Comparison of ENCODE assay signal across 7 mouse cellular contexts in the genomic region with DNA sequence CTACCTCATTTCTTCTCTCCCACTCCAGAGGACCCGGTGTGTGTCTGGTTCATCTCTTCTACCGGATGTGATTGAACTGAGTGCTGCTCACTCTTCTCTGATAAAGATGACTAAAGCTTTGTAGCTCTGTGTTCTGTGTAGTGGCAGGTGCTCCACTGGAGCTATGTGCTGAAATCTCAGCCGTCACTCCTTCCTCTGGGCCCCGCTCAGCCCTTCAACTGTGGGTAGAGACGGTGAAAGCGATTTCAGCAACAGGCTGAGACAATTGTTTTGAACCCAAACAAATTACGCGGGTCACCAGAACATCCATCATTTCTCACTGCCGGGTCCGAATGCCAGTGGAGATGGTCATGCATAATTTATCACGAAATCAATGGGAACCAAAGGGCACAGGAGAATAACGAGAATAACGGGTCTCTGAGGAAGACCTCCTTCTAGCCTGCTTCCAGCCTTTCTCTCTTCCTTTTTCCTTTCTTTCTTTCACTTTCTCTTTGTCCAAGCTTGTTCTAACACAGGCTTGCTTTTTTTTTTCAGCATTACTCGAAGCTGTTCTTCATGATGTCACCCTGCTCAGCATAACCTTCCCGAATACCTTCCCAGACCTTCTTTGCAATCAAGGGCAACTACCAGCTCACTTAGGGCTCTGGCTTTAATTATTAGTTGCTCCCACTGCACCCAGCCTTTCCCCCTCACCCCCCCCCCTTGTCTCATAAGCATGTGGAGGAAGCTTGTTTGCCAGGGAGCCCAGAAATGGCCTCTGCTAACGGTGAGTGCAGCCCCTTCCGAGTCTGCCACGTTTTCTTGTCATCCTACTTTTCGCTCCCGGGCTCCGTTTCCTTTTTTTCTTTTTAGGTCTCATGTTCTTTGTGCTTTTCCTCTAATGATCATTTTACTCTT. TPM values are rescaled to one million over a fixed set of nuclear protein-coding genes. Genes with fewer than 3 reads are reported as not detected.
DNase-seq lines count a peak whose midpoint lies in the region; ATAC-seq and TF ChIP-seq lines count a peak whose summit lies in the region.

No protein-coding gene starts in this region.

- 61% methylated on average over 21 of the region's 21 CpGs for WGBS in spleen, adult 2 months
- WGBS in embryonic facial prominence, embryonic 15.5 days, result 48% methylated on average over 21 of the region's 21 CpGs
- 26% methylated on average over 21 of the region's 21 CpGs for WGBS in hindbrain, postnatal 0 days
- WGBS in stomach, embryonic 16.5 days, result 64% methylated on average over 21 of the region's 21 CpGs

- no peak for TF ChIP-seq POLR2A in spleen, adult 2 months (IDR thresholded peaks at IDR 0.05; ENCODE audit: low read depth, low read length)

- H3K9me3 ChIP-seq in embryonic facial prominence, embryonic 15.5 days (replicated peaks), result no peaks in the 10 kb centered on the region
- H3K9me3 ChIP-seq in hindbrain, postnatal 0 days (ENCODE audit: low read length), result no peaks in the 10 kb centered on the region
- H3K9me3 ChIP-seq in stomach, embryonic 16.5 days (replicated peaks; ENCODE audit: control insufficient read depth, low read length), result no peaks in the 10 kb centered on the region

- H3K36me3 ChIP-seq in spleen, adult 2 months (ENCODE audit: control insufficient read depth, insufficient read depth, low read length), result no peaks in the 10 kb centered on the region
- no peaks in the 10 kb centered on the region for H3K36me3 ChIP-seq in embryonic facial prominence, embryonic 15.5 days
- H3K36me3 ChIP-seq in hindbrain, postnatal 0 days (ENCODE audit: insufficient read depth, low read length), result no peaks in the 10 kb centered on the region
- no peaks in the 10 kb centered on the region for H3K36me3 ChIP-seq in stomach, embryonic 16.5 days (ENCODE audit: control insufficient read depth, insufficient read depth, low read length)

- TF ChIP-seq CTCF in spleen, adult 2 months (IDR thresholded peaks at IDR 0.05; ENCODE audit: extremely low read depth, insufficient read depth, insufficient read length, insufficient replicate concordance), result no peak
- no peak for TF ChIP-seq CTCF in hindbrain, postnatal 0 days (IDR thresholded peaks at IDR 0.05; ENCODE audit: low read depth)

- H3K27me3 ChIP-seq in spleen, adult 2 months (ENCODE audit: control insufficient read depth, insufficient read depth, low read length), result no peaks in the 10 kb centered on the region
- H3K27me3 ChIP-seq in embryonic facial prominence, embryonic 15.5 days, result no peaks in the 10 kb centered on the region
- no peaks in the 10 kb centered on the region for H3K27me3 ChIP-seq in hindbrain, postnatal 0 days (ENCODE audit: insufficient read depth, low read length)
- H3K27me3 ChIP-seq in stomach, embryonic 16.5 days (ENCODE audit: control insufficient read depth, insufficient read depth, low read length), result no peaks in the 10 kb centered on the region

- DNase-seq in spleen, adult 2 months (ENCODE audit: low read depth in 1 of 2, low spot score in 2 of 2), result no peak
- no peak for DNase-seq in spleen, postnatal 4 days (ENCODE audit: low spot score in 2 of 2)
- DNase-seq in hindbrain, postnatal 0 days (ENCODE audit: low spot score), result peak; percentile 22
- DNase-seq in cerebellum, adult 9-10 months, result no peak
- no peak for DNase-seq in yolk sac, embryonic 10.5 days (ENCODE audit: low spot score)

- no peaks in the 10 kb centered on the region for H3K4me1 ChIP-seq in spleen, adult 2 months (ENCODE audit: control insufficient read depth, insufficient read depth, insufficient read length)
- peaks cover 27% of the 10 kb centered on the region for H3K4me1 ChIP-seq in embryonic facial prominence, embryonic 15.5 days
- H3K4me1 ChIP-seq in hindbrain, postnatal 0 days (ENCODE audit: insufficient read depth, low read length), result peaks cover 12% of the 10 kb centered on the region; the same call in 1 of the 2 replicates
- peaks cover 12% of the 10 kb centered on the region; the same call in 1 of the 2 replicates for H3K4me1 ChIP-seq in stomach, embryonic 16.5 days (ENCODE audit: control insufficient read depth, insufficient read depth, low read length)

- H3K27ac ChIP-seq in spleen, adult 2 months (ENCODE audit: insufficient read depth, low read length), result no peak overlapping the region
- H3K27ac ChIP-seq in embryonic facial prominence, embryonic 15.5 days (replicated peaks), result no peak overlapping the region
- no peak overlapping the region for H3K27ac ChIP-seq in hindbrain, postnatal 0 days
- H3K27ac ChIP-seq in stomach, embryonic 16.5 days (ENCODE audit: low read length), result no peak overlapping the region

- no peak for ATAC-seq in embryonic facial prominence, embryonic 15.5 days (ENCODE audit: insufficient number of reproducible peaks, low FRiP score, low TSS enrichment, low read depth)
- no peak for ATAC-seq in hindbrain, postnatal 0 days
- no peak for ATAC-seq in stomach, embryonic 16.5 days (ENCODE audit: insufficient read depth, low FRiP score)

- H3K4me3 ChIP-seq in spleen, adult 2 months (ENCODE audit: extremely low read depth, insufficient read depth, insufficient read length), result peak overlapping the region; percentile 16; the same call in 1 of the 2 replicates
- H3K4me3 ChIP-seq in embryonic facial prominence, embryonic 15.5 days (replicated peaks), result no peak overlapping the region
- no peak overlapping the region for H3K4me3 ChIP-seq in hindbrain, postnatal 0 days (ENCODE audit: low read length)
- H3K4me3 ChIP-seq in stomach, embryonic 16.5 days (replicated peaks; ENCODE audit: low read length), result no peak overlapping the region

- H3K9ac ChIP-seq in embryonic facial prominence, embryonic 15.5 days, result no peak overlapping the region
- no peak overlapping the region; the same call in 1 of the 2 replicates for H3K9ac ChIP-seq in hindbrain, postnatal 0 days (replicated peaks; ENCODE audit: low read length)
- H3K9ac ChIP-seq in stomach, embryonic 16.5 days (ENCODE audit: low read length), result no peak overlapping the region

- peak overlapping the region; percentile 15; the same call in 1 of the 2 replicates for H3K4me2 ChIP-seq in embryonic facial prominence, embryonic 15.5 days (replicated peaks)
- peak overlapping the region; percentile 36 for H3K4me2 ChIP-seq in hindbrain, postnatal 0 days (ENCODE audit: low read depth, low read length)
- peak overlapping the region; percentile 16 for H3K4me2 ChIP-seq in stomach, embryonic 16.5 days (ENCODE audit: low read depth, low read length)

RNA-seq across cellular contexts. Expression of a gene that starts 27.1 kb away (rescaled TPM):
- 61.7 and 130 TPM in 2 replicates for polyA plus RNA-seq in spleen, adult 2 months (2012; rRNA removed)
- 77.4 and 79.6 TPM in 2 replicates for polyA plus RNA-seq in embryonic facial prominence, embryonic 15.5 days (2015; fragmentation: Nextera tagmentation; extraction: Ambion mirVana)
- 119 and 142 TPM in 2 replicates for total RNA-seq in hindbrain, postnatal 0 days (2014; rRNA removed)
- polyA plus RNA-seq in hindbrain, postnatal 0 days (2015; fragmentation: Nextera tagmentation; extraction: Ambion mirVana), result 117 and 118 TPM in 2 replicates
- polyA plus RNA-seq in stomach, embryonic 16.5 days (2015; fragmentation: Nextera tagmentation; extraction: Ambion mirVana), result 38.5 and 45.9 TPM in 2 replicates
